Mouse (Mus musculus): ENCODE measurements around the gene Acta2. TPM values are rescaled to one million over a fixed set of nuclear protein-coding genes. Genes with fewer than 3 reads are reported as not detected.

The Acta2 gene
- polyA plus RNA-seq, 1 experiment from 2014 or later = 2,414 TPM

DNA sequence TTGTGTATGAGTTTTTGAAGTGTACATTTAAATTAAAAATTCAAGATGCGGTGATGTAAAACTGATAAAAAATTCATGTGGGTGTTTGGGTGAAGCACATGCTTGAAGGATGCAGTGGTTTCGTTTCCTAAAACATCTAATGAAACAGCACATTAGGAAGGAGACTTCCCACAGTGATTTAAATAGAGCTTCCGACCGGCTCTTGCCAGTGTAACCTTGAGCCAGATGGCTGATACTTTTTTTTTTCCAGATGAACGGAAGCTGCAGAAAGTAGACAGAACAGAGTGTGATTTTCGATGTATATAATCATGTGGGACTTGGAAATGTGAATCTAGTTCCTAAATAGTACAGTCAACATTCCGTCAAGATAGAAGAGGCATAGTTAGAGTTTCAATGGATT lies 23.8 kb downstream of the Acta2 start:
- Histone ChIP-seq H3K9ac (replicated peaks; ENCODE audit: low read depth, low read length) (no peak overlapping the region), H3K4me1 (ENCODE audit: control insufficient read depth, insufficient read depth, low read length) (no peaks in the 10 kb centered on the region), H3K27ac (ENCODE audit: low read length) (no peak overlapping the region), H3K36me3 (ENCODE audit: control insufficient read depth, insufficient read depth, low read length) (no peaks in the 10 kb centered on the region), H3K27me3 (ENCODE audit: control insufficient read depth, insufficient read depth, low read length) (no peaks in the 10 kb centered on the region), H3K4me3 (ENCODE audit: low read depth, low read length) (no peak overlapping the region), H3K4me2 (replicated peaks; ENCODE audit: low read depth, low read length) (no peak overlapping the region), H3K9me3 (ENCODE audit: control insufficient read depth, low read depth, low read length) (no peaks in the 10 kb centered on the region)
- WGBS = 71% methylated on average over 7 of the region's 7 CpGs
- ATAC-seq (ENCODE audit: insufficient number of reproducible peaks, insufficient read depth, low FRiP score, low read depth) = no peak

DNA sequence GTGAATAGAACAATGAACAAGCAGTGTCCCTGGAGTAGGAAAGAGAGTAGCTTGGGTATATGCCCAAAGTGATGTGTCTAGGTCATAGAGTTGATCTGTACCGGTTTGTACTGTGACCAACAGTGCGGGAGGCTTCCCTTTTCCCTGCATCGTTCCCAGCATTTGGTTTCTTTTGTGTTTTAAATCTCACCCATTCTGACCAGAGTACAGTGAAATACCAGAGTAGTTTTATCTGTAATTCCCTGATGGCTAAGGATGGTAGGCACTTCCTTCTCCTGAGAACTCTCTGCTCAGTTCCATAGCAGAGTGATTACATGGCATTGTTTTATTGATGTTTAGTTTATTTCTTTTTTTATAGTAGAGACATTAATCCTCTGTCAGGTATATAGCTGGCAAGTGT lies 32.6 kb downstream of the Acta2 start:
- no peaks in the 10 kb centered on the region for H3K27me3 ChIP-seq (ENCODE audit: control insufficient read depth, insufficient read depth, low read length)
- H3K4me3 ChIP-seq (ENCODE audit: low read depth, low read length) = no peak overlapping the region
- no peak overlapping the region for H3K4me2 ChIP-seq (replicated peaks; ENCODE audit: low read depth, low read length)
- H3K9me3 ChIP-seq (ENCODE audit: control insufficient read depth, low read depth, low read length) = no peaks in the 10 kb centered on the region
- H3K27ac ChIP-seq (ENCODE audit: low read length) = no peak overlapping the region
- ATAC-seq (ENCODE audit: insufficient number of reproducible peaks, insufficient read depth, low FRiP score, low read depth) = no peak
- WGBS = 88% methylated on average over 3 of the region's 3 CpGs
- H3K4me1 ChIP-seq (ENCODE audit: control insufficient read depth, insufficient read depth, low read length) = no peaks in the 10 kb centered on the region
- H3K9ac ChIP-seq (replicated peaks; ENCODE audit: low read depth, low read length) = no peak overlapping the region
- H3K36me3 ChIP-seq (ENCODE audit: control insufficient read depth, insufficient read depth, low read length) = no peaks in the 10 kb centered on the region

DNA sequence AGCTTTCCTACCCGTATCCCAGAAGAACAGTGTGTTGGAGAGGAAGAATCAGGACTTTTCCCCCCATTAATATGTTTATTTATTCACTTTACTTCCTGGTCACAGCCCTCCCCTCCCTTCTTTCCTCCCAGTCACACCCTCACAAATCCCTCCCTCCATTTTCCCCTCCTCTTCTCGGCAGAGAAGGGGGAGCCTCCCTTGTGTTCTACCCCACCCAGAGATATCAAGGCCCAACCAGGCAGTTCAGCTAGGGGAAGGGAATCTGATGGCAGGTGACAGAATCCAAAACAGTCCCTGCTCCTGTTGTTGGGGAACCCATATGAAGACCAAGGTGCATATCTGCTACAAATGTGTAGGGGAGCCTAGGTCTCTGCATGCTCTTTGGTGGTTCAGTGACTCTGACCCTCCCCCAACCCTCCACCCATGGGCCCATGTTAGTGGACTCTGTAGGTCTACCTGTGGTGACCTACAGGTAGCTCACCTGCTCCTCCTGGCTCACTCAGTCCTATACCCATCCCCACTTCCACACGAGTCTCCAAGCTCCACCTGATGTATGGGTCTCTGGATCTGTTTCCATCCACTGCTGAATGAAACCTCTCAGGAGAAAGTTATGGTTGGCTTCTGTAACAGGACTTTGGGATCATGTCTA lies 34.5 kb downstream of the Acta2 start:
- Histone ChIP-seq H3K4me1 (ENCODE audit: control insufficient read depth, insufficient read depth, low read length) (no peaks in the 10 kb centered on the region), H3K36me3 (ENCODE audit: control insufficient read depth, insufficient read depth, low read length) (no peaks in the 10 kb centered on the region), H3K9me3 (ENCODE audit: control insufficient read depth, low read depth, low read length) (no peaks in the 10 kb centered on the region), H3K4me2 (replicated peaks; ENCODE audit: low read depth, low read length) (no peak overlapping the region), H3K9ac (replicated peaks; ENCODE audit: low read depth, low read length) (no peak overlapping the region), H3K27ac (ENCODE audit: low read length) (no peak overlapping the region), H3K4me3 (ENCODE audit: low read depth, low read length) (no peak overlapping the region), H3K27me3 (ENCODE audit: control insufficient read depth, insufficient read depth, low read length) (no peaks in the 10 kb centered on the region)
- WGBS = 80% methylated on average over 3 of the region's 3 CpGs
- ATAC-seq (ENCODE audit: insufficient number of reproducible peaks, insufficient read depth, low FRiP score, low read depth) = no peak

DNA sequence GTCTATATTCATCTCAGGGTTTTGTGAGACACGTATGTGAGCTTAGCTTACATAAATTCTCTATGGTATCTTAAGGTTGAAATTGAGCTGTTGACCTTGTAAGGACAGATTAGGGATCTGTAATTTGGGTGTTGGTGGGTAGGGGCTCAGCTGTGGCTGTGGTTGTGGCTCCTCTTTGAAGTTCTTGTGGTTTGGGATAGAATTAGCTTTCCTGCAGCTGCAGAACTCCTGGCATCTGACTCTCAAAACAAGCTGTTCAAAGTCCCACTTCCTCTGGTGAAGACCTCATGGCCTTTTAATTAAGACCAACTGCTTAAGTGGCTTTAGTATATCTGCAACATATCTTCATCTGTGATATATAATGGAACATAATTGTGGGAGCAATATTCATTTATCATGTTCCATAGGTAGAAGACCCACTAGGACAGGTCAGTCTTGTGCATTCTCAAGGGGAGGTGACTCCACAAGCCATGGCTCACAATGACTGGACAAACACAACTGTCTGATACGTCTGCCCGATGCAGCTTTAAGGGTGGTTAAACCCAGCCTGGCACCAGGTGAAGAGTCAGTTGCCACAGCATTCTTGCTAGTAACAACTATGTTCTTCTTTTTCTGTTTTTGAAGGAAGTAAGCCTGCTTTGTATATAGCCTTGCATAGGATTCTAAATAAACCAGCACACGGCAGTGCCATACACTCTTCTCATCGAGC lies 36.0 kb downstream of the Acta2 start:
- H3K27ac ChIP-seq (ENCODE audit: low read length) = no peak overlapping the region
- H3K4me2 ChIP-seq (replicated peaks; ENCODE audit: low read depth, low read length) = no peak overlapping the region
- WGBS = 86% methylated on average over 5 of the region's 5 CpGs
- H3K4me1 ChIP-seq (ENCODE audit: control insufficient read depth, insufficient read depth, low read length) = no peaks in the 10 kb centered on the region
- no peak overlapping the region for H3K9ac ChIP-seq (replicated peaks; ENCODE audit: low read depth, low read length)
- H3K9me3 ChIP-seq (ENCODE audit: control insufficient read depth, low read depth, low read length) = no peaks in the 10 kb centered on the region
- no peaks in the 10 kb centered on the region for H3K36me3 ChIP-seq (ENCODE audit: control insufficient read depth, insufficient read depth, low read length)
- H3K27me3 ChIP-seq (ENCODE audit: control insufficient read depth, insufficient read depth, low read length) = no peaks in the 10 kb centered on the region
- no peak overlapping the region for H3K4me3 ChIP-seq (ENCODE audit: low read depth, low read length)
- ATAC-seq (ENCODE audit: insufficient number of reproducible peaks, insufficient read depth, low FRiP score, low read depth) = no peak

DNA sequence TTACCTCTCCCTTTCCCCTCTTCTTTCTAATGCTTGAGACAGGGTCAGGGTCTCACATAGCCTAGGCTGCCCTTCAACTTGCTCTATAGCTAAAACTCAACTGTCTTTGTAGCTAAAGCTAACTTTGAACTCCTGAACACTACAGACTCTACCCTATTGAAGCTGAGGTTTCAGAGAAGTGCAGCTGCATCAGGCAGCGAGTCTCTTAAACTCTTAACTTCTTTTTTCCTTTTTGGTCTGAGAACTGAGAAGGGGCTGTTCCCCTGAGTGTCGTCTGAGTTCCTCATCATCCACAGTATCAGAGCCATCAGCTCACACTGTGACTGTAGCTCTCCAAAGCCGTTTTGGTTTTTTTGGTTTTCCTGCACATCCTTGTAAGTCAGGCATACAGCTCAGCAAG lies 37.6 kb downstream of the Acta2 start:
- Histone ChIP-seq H3K4me3 (ENCODE audit: low read depth, low read length) (no peak overlapping the region), H3K9me3 (ENCODE audit: control insufficient read depth, low read depth, low read length) (no peaks in the 10 kb centered on the region), H3K4me2 (replicated peaks; ENCODE audit: low read depth, low read length) (no peak overlapping the region), H3K27ac (ENCODE audit: low read length) (no peak overlapping the region), H3K9ac (replicated peaks; ENCODE audit: low read depth, low read length) (no peak overlapping the region), H3K4me1 (ENCODE audit: control insufficient read depth, insufficient read depth, low read length) (no peaks in the 10 kb centered on the region), H3K27me3 (ENCODE audit: control insufficient read depth, insufficient read depth, low read length) (no peaks in the 10 kb centered on the region), H3K36me3 (ENCODE audit: control insufficient read depth, insufficient read depth, low read length) (no peaks in the 10 kb centered on the region)
- 70% methylated on average over 3 of the region's 3 CpGs for WGBS
- ATAC-seq (ENCODE audit: insufficient number of reproducible peaks, insufficient read depth, low FRiP score, low read depth) = no peak

DNA sequence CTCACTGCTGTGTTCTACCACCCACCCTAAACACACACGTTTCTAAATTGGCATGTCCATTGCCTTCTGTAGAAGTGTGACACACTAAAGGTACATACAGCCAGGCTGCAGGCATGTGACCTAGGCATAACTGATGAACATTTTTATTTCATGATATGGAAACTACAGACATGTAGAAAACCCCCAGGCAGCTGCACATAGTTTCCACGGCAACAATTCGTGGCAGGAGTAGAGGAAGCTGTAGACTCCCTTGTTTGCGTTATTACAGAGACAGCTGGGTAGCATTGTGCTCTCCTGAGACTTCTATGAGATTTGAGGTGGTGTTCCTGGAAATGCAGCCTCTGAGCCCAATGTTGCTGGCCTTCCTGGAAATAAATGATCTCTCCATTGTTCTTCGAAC lies 38.4 kb downstream of the Acta2 start:
- 61% methylated on average over 5 of the region's 5 CpGs for WGBS
- ATAC-seq (ENCODE audit: insufficient number of reproducible peaks, insufficient read depth, low FRiP score, low read depth) = no peak
- no peaks in the 10 kb centered on the region for H3K27me3 ChIP-seq (ENCODE audit: control insufficient read depth, insufficient read depth, low read length)

DNA sequence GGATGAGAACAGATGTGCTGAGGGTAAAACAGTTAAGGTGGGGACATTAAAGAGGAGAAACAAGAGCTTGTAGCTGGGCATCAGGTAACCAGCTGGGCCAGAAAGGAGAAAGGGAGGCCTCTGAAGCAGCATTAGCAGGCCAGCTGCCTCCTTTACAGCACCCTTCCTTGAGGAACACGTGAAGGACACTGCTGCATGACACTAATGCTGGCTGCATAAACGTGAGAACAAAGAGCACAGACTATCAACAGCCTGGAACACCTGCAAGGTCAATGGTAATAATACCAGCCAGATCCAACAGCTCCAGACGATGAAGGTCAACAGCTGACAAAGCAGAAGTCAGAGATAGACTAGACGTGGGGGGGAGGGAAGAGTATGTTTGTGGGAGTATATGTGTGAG lies 41.3 kb downstream of the Acta2 start:
- no peak for ATAC-seq (ENCODE audit: insufficient number of reproducible peaks, insufficient read depth, low FRiP score, low read depth)
- Histone ChIP-seq H3K27ac (ENCODE audit: low read length) (no peak overlapping the region), H3K9ac (replicated peaks; ENCODE audit: low read depth, low read length) (no peak overlapping the region), H3K27me3 (ENCODE audit: control insufficient read depth, insufficient read depth, low read length) (no peaks in the 10 kb centered on the region), H3K4me2 (replicated peaks; ENCODE audit: low read depth, low read length) (no peak overlapping the region), H3K4me1 (ENCODE audit: control insufficient read depth, insufficient read depth, low read length) (no peaks in the 10 kb centered on the region), H3K4me3 (ENCODE audit: low read depth, low read length) (no peak overlapping the region), H3K9me3 (ENCODE audit: control insufficient read depth, low read depth, low read length) (no peaks in the 10 kb centered on the region), H3K36me3 (ENCODE audit: control insufficient read depth, insufficient read depth, low read length) (no peaks in the 10 kb centered on the region)
- WGBS = 55% methylated on average over 4 of the region's 4 CpGs

More for the DNA sequence above, 38.4 kb downstream of the Acta2 start:
- Histone ChIP-seq H3K36me3 (ENCODE audit: control insufficient read depth, insufficient read depth, low read length) (no peaks in the 10 kb centered on the region), H3K27ac (ENCODE audit: low read length) (no peak overlapping the region), H3K9ac (replicated peaks; ENCODE audit: low read depth, low read length) (no peak overlapping the region), H3K4me3 (ENCODE audit: low read depth, low read length) (no peak overlapping the region), H3K4me1 (ENCODE audit: control insufficient read depth, insufficient read depth, low read length) (no peaks in the 10 kb centered on the region), H3K9me3 (ENCODE audit: control insufficient read depth, low read depth, low read length) (no peaks in the 10 kb centered on the region), H3K4me2 (replicated peaks; ENCODE audit: low read depth, low read length) (no peak overlapping the region)

DNA sequence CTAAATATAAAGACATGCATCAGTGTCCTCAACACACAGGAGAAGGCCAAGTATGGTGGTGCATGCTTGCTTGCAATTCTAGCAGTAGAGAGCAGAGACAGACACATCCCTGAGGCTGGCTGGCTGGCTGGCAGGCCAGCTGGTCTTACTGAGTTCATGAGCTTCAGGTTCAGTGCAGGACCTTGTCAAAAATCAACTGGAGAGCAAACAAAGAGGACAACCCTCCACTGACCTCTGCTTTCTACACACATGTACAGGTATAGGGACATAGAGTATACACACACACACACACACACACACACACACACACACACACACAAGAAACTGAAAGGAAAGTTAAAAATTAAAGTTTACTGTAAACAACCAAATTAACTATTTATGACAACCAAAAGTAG lies 42.1 kb downstream of the Acta2 start:
- H3K9me3 ChIP-seq (ENCODE audit: control insufficient read depth, low read depth, low read length) = no peaks in the 10 kb centered on the region
- no peaks in the 10 kb centered on the region for H3K36me3 ChIP-seq (ENCODE audit: control insufficient read depth, insufficient read depth, low read length)
- H3K4me1 ChIP-seq (ENCODE audit: control insufficient read depth, insufficient read depth, low read length) = no peaks in the 10 kb centered on the region
- H3K27ac ChIP-seq (ENCODE audit: low read length) = no peak overlapping the region
- H3K4me3 ChIP-seq (ENCODE audit: low read depth, low read length) = no peak overlapping the region
- H3K27me3 ChIP-seq (ENCODE audit: control insufficient read depth, insufficient read depth, low read length) = no peaks in the 10 kb centered on the region
- no peak overlapping the region for H3K9ac ChIP-seq (replicated peaks; ENCODE audit: low read depth, low read length)
- no peak overlapping the region for H3K4me2 ChIP-seq (replicated peaks; ENCODE audit: low read depth, low read length)
- ATAC-seq (ENCODE audit: insufficient number of reproducible peaks, insufficient read depth, low FRiP score, low read depth) = no peak
